Mouse (Mus musculus) cerebellum, adult 2 months (tissue): ENCODE results near the gene Rpp25l.

Experiments used
- CTCF ChIP-seq: fragments of 200-500 bp; IDR thresholded peaks from 2 replicates; pipeline ENCODE4 v1.5.1; 2011; ENCODE audit warnings: low read depth, mild to moderate bottlenecking, control low read depth, low read length, moderate library complexity, borderline replicate concordance; ENCODE audit not compliant: insufficient read depth
- POLR2A ChIP-seq: fragments of 200-500 bp; IDR thresholded peaks from 2 replicates; pipeline ENCODE4 v1.6.1; 2011; ENCODE audit warnings: low read length, control low read depth, borderline replicate concordance; ENCODE audit not compliant: insufficient read depth

GRCm38 (mm10) chr4:41676248-41677005 lies 36.9 kb downstream of the Rpp25l start:
- no peak for TF ChIP-seq CTCF
- TF ChIP-seq POLR2A: no peak; the same call in 1 of the 2 replicates
